Mouse (Mus musculus) gonadal fat pad, adult 2 months (tissue): ENCODE data around the gene Srp68. TPM values are rescaled to one million over a fixed set of nuclear protein-coding genes. Genes with fewer than 3 reads are reported as not detected.
A peak's percentile ranks its signal among the peaks of the same experiment; 100 is the strongest.

Experiments used
- DNase-seq: peaks from one replicate; pipeline ENCODE4 v3.0.0-alpha.2; 2012; ENCODE audit warnings: low read depth
- polyA plus RNA-seq: library from polyadenylated mRNA; depleted of rRNA; stranded (reverse); fragments of >200 nt; gene quantifications from 2 replicates; pipeline ENCODE4 v1.2.3, GENCODE M21; 2012; rRNA removed

Srp68 gene
- polyA plus RNA-seq, 1 experiment, result 64.0 TPM

GRCm38 (mm10) chr11:116208660-116209059, 65.4 kb downstream of the Srp68 start:
- DNase-seq, result no peak

- DNase-seq, result no peak
Measured at GRCm38 (mm10) chr11:116206678-116207077, 67.3 kb downstream of the Srp68 start.

GRCm38 (mm10) chr11:116203150-116203549, 70.9 kb downstream of the Srp68 start:
- no peak for DNase-seq

DNA sequence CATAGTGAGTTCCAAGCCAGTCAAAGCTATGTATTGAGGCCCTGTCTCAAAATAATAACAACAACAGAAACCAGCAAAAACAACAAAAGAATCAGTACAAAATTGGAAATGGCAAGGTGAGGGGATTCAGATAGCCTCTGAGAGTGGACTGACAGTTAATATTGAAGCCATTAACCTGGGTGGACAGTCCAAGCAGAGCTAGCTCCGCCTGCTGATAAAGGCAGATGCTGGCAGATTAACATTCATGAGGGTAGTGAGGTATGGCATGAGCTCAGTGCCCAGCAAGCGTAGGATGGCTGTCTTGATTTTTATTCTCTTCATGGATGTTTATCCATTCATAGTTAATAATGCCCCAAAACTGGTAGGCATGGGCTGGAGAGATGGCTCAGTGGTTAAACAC, 72.9 kb downstream of the Srp68 start:
- no peak for DNase-seq

DNA sequence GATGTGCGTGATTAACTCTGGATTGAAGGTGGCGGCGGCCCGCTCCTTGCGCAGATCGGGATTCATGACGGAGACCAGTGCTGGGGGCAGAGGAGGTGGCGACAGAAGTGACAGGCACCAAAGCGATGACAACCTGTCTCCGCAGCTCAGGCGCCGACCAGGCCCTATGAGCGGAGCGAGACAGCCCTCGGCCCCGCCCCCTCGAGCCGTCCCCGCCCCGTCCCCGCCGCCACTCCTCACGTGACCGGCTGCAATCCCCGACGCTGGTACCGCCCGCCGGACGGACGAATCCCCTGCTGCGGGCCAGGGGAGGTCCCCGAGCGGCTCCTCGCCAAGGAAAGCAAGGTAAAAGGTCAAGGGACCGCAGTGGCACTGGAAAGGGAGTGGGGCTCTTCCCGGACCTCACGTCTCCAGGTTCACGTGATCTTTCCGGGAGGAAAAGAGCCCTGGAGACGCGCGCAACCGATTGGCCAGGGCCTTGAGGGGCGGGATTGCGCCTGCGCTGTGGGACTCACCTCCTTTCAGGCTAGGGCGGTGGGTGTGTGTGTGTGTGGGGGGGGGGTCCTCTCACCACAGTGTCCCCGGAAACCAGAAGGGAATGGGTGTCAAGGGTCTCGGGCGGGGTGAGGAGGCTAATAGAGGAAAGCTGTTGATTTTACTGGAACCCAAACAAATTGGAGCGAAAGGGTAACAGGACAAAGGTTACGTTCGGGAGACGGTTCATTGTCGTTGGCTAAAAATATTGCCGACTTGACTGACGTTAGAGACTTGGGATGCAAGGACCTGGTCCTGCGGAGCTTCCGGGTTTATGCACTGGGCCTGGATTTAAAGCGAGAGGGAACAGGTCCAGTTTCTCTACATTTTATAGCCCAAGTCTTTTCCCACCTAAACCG, 75.1 kb downstream of the Srp68 start, which contains the start of the genes Ten1 and Acox1:
Ten1 (plus strand) TSS at position 217 of the 893 bp plus-strand sequence.
Acox1 (minus strand) TSS at position 407 of the 893 bp plus-strand sequence.
- DNase-seq, result peak; percentile 87

GRCm38 (mm10) chr11:116198132-116198531, 75.9 kb downstream of the Srp68 start:
- no peak for DNase-seq

DNA sequence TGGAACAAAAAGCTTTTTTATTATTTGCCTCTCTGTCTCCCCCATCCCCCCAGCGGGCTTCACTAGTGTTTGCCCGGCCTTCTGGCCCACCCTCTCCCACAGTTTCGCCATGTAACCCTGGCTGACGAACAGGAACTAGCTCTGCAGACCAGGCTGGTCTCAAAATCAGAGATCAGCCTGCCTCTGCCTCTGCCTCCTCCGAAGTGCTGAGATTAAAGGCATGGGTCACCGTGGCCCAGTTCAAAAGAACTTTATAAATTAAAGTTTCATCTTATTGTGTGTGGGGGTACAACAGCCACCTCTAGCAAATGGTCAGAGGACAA, 76.5 kb downstream of the Srp68 start:
- DNase-seq, result no peak

DNA sequence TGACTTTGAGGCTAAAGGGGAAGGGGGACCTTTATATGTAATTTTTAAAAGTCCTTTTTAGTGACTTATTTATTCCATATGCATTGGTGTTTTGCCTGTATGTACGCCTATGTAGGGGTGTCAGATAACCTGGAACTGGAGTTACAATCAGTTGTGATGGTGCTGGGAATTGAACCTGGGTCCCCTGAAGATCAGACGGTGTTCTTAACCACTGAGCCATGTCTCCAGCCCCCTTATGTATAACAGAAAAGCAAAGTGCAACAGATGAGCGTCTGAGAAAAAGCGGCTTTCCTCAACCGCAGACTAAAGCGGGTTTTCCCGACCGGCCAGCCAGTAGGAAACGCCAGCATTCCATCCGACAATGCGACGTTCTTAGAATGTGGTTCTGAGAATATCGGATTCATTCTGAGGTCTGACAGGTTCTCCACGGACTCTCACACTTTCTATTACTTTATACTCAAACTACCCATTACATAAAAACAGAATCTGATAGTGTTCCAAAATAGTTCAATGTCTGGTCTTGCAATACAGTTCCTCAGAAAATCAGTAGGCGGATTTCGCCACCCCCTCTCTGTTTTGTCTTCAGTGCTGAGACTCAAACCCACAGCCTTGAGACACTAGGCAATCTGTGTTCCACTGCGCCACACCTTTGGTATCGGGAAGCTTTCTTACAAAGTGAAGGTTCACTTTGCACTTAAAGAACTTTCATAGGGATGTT, 77.0 kb downstream of the Srp68 start:
- no peak for DNase-seq

GRCm38 (mm10) chr11:116196336-116196735, 77.7 kb downstream of the Srp68 start:
- no peak for DNase-seq

DNA sequence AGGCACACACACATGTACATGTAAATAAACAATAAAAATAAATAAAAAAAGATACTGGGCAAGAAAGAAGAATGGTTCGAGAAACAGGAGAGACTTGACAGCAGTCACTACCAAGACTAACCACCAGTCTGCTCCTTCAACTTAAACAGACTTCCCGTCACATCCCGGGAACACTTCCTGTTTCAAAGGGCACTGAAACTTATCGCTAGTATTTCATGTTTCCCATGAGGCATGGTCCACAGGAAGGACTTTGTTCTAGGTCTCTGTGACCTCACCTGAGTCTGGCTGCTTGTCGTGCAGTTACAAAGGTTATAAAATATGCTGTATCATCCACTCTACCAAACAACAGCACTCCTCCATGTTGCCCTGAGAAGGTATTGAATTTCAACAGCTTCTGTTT, 78.8 kb downstream of the Srp68 start:
- DNase-seq, result no peak

Other genes starting within 250 kb of the Srp68 start
- 147 and 215 TPM in 2 replicates for gene H3f3b, start 246.3 kb downstream of the Srp68 start, polyA plus RNA-seq
- 30.2 and 35.0 TPM in 2 replicates for gene Unk, start 243.9 kb downstream of the Srp68 start, polyA plus RNA-seq
- gene Unc13d, start 196.3 kb downstream of the Srp68 start, polyA plus RNA-seq, result 1.3 and 1.6 TPM in 2 replicates
- 180 and 211 TPM in 2 replicates for gene Wbp2, start 187.2 kb downstream of the Srp68 start, polyA plus RNA-seq
- 35.0 and 38.8 TPM in 2 replicates for gene Trim47, start 147.0 kb downstream of the Srp68 start, polyA plus RNA-seq
- gene Trim65, start 143.1 kb downstream of the Srp68 start, polyA plus RNA-seq, result 8.5 and 8.8 TPM in 2 replicates
- 34.4 and 49.0 TPM in 2 replicates for gene Mrpl38, start 135.3 kb downstream of the Srp68 start, polyA plus RNA-seq
- 36.0 and 43.7 TPM in 2 replicates for gene Fbf1, start 106.1 kb downstream of the Srp68 start, polyA plus RNA-seq
- gene Ten1, start 75.4 kb downstream of the Srp68 start, polyA plus RNA-seq, result 49.9 and 51.0 TPM in 2 replicates
- 174 and 195 TPM in 2 replicates for gene Acox1, start 75.2 kb downstream of the Srp68 start, polyA plus RNA-seq
- gene Evpl, start 36.1 kb downstream of the Srp68 start, polyA plus RNA-seq, result 1.2 TPM in 2 replicates
- gene Galr2, start 6.7 kb upstream of the Srp68 start, polyA plus RNA-seq, result 3.9 and 6.5 TPM in 2 replicates
- gene Exoc7, start 33.0 kb upstream of the Srp68 start, polyA plus RNA-seq, result 41.6 and 44.1 TPM in 2 replicates
- gene Foxj1, start 61.2 kb upstream of the Srp68 start, polyA plus RNA-seq, result 10.8 and 21.0 TPM in 2 replicates
- gene Rnf157, start 138.8 kb upstream of the Srp68 start, polyA plus RNA-seq, result 12.5 and 16.1 TPM in 2 replicates
- gene Ubald2, start 159.9 kb upstream of the Srp68 start, polyA plus RNA-seq, result 110 and 127 TPM in 2 replicates
- gene Qrich2, start 192.0 kb upstream of the Srp68 start, polyA plus RNA-seq, result 1.2 and 3.0 TPM in 2 replicates
- 64.2 and 89.9 TPM in 2 replicates for gene Prpsap1, start 220.0 kb upstream of the Srp68 start, polyA plus RNA-seq